17 mouse cellular contexts compared by ENCODE assay signal in the genomic region with DNA sequence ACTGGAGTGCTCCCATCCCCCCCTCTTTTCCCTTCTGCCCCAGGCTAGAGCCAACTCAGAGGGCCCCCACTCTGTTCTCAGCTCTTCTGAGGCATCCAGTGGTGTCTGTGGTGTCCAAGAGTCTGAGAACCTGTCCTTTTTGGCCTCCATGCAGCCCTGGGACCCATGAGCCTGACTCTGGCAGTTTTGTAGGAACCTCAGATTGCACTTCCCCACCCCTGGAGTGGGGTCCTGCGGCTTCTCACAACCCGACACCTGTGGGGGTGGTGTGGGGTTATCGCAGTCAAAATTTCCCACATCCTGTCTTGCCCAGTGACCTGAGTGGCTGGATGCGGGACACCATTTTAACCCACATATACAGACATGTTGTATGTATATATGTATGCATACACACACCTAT. TPM values are rescaled to one million over a fixed set of nuclear protein-coding genes. Genes with fewer than 3 reads are reported as not detected.
"Had no signal": no experiment of that assay in that cellular context is flagged by ENCODE, and none has a peak within 500 bp of the region (broad histone marks: within the 10 kb centered on the region; RNA-seq: fewer than 3 reads in every experiment).

No protein-coding gene starts in this region.

- DNase-seq: kidney, adult 18-20 months; kidney, postnatal 14 days; liver, embryonic 13.5 days; liver, postnatal 0 days; right cerebral cortex, adult 18-20 months; right cerebral cortex, postnatal 25 days had no signal

- H3K27me3 ChIP-seq: intestine, embryonic 15.5 days; liver, embryonic 13.5 days; lung, embryonic 15.5 days; midbrain, embryonic 12.5 days; neural tube, embryonic 15.5 days had no signal

- H3K9me3 ChIP-seq: intestine, embryonic 15.5 days; limb, embryonic 10.5 days; liver, embryonic 13.5 days; lung, embryonic 15.5 days; midbrain, embryonic 12.5 days; neural tube, embryonic 15.5 days had no signal

- H3K36me3 ChIP-seq: intestine, embryonic 15.5 days; limb, embryonic 10.5 days; liver, embryonic 13.5 days; lung, embryonic 15.5 days; midbrain, embryonic 12.5 days; neural tube, embryonic 15.5 days had no signal

- H3K4me2 ChIP-seq: intestine, embryonic 15.5 days; liver, embryonic 13.5 days; lung, embryonic 15.5 days; midbrain, embryonic 12.5 days; neural tube, embryonic 15.5 days had no signal

- H3K4me1 ChIP-seq: midbrain, embryonic 12.5 days; neural tube, embryonic 15.5 days had no signal

- H3K4me3 ChIP-seq: intestine, embryonic 15.5 days; limb, embryonic 10.5 days; liver, embryonic 13.5 days; lung, embryonic 15.5 days; midbrain, embryonic 12.5 days; myocyte; neural tube, embryonic 15.5 days had no signal

- H3K27ac ChIP-seq: intestine, embryonic 15.5 days; limb, embryonic 10.5 days; liver, embryonic 13.5 days; lung, embryonic 15.5 days; midbrain, embryonic 12.5 days; neural tube, embryonic 15.5 days had no signal

- ATAC-seq: intestine, embryonic 15.5 days; liver, postnatal 0 days had no signal

- H3K9ac ChIP-seq: intestine, embryonic 15.5 days; liver, embryonic 13.5 days; liver, postnatal 0 days; lung, embryonic 15.5 days; midbrain, embryonic 12.5 days; neural tube, embryonic 15.5 days had no signal

RNA-seq across cellular contexts. Expression of gene Ccdc152, which starts 39.0 kb away (rescaled TPM):
- total RNA-seq: layer of hippocampus, adult 8-10 months; layer of hippocampus, postnatal 14 days; left cerebral cortex, adult 18-20 months; left cerebral cortex, postnatal 10 days had no signal
- polyA plus RNA-seq: limb, embryonic 10.5 days; myocyte; neural tube, embryonic 11.5 days had no signal
